Mouse (Mus musculus) E14TG2a.4 (cell line): Measurements from ENCODE around the gene Gm49398.
A peak's percentile ranks its signal among the peaks of the same experiment; 100 is the strongest.

Experiments used
- H3K27me3 ChIP-seq: 2 replicates; pipeline ENCODE4 v1.6.1; 2014; ENCODE audit warnings: low read length, control low read depth; ENCODE audit not compliant: insufficient read depth
- H3K36me3 ChIP-seq: 2 replicates; pipeline ENCODE4 v1.6.1; 2014; ENCODE audit warnings: low read length, control low read depth; ENCODE audit not compliant: insufficient read depth
- H3K4me1 ChIP-seq: replicated peaks from 2 replicates; pipeline ENCODE4 v1.6.1; 2014; ENCODE audit warnings: low read depth, low read length, control low read depth
- H3K4me3 ChIP-seq: replicated peaks from 2 replicates; pipeline ENCODE4 v1.5.1; 2014; ENCODE audit warnings: mild to moderate bottlenecking, low read length
- H3K9me3 ChIP-seq: 2 replicates; pipeline ENCODE4 v1.6.1; 2014; ENCODE audit warnings: low read length, control low read depth
- CTCF ChIP-seq: conservative IDR thresholded peaks from 2 replicates; pipeline ENCODE4 v1.5.1; 2014; ENCODE audit warnings: low read length
- NANOG ChIP-seq: IDR thresholded peaks from 2 replicates; pipeline ENCODE4 v1.6.1; 2014; ENCODE audit warnings: borderline replicate concordance, low read length, mixed read lengths
- POU5F1 ChIP-seq: IDR thresholded peaks from 2 replicates; pipeline ENCODE4 v1.6.1; 2014; ENCODE audit warnings: low read length, borderline replicate concordance

Gene Gm49398

DNA sequence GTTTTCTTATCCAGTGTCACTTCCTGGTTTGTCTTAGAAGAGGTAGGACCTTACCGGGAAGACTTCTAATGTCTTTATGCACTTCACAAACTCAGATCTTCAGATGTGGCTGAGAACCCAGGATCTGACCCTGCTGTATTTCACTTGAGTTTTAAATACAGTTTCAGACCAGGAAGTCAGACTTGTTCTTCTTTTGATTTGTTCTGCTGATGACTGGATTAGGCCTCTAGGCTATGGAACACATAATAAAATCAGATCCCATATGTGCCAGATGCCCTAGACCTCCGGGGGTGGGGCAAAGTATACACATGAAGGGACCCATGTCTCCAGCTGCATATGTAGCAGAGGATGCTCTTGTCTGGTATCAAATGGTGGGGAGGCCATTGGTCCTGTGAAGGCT lies at the start of gene Gm49398:
Gene Gm49398, minus strand, starts transcription at position 101 of the 400 bp plus-strand sequence.
- Histone ChIP-seq H3K27me3 (no peaks in the 10 kb centered on the region), H3K36me3 (no peaks in the 10 kb centered on the region), H3K9me3 (no peaks in the 10 kb centered on the region), H3K4me1 (no peaks in the 10 kb centered on the region), H3K4me3 (no peak within 1 kb of the TSS)
- TF ChIP-seq NANOG (no peak), CTCF (no peak), POU5F1 (no peak)

DNA sequence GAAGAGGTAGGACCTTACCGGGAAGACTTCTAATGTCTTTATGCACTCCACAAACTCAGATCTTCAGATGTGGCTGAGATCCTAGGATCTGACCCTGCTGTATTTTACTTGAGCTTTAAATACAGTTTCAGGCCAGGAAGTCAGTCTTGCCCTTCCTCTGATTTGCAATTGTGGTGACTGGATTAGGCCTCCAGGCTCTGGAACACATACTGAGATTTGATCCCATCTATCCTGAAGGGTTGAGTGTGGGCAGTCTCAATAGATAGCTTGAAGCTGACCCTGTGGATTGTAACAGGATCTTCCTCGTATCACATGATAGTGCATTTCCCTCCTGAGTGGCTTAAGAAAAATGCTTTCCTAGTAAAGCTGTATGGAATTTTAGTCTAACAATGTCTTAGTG lies 33.4 kb downstream of the Gm49398 start, which contains the start of gene Cts8:
Gene Cts8, minus strand, starts transcription at position 101 of the 400 bp plus-strand sequence.
- no peaks in the 10 kb centered on the region for H3K27me3 ChIP-seq
- TF ChIP-seq NANOG (no peak), CTCF (no peak), POU5F1 (no peak)
- H3K9me3 ChIP-seq: no peaks in the 10 kb centered on the region
- H3K4me3 ChIP-seq: no peak within 1 kb of the TSS
- H3K4me1 ChIP-seq: no peaks in the 10 kb centered on the region
- no peaks in the 10 kb centered on the region for H3K36me3 ChIP-seq

- no peaks in the 10 kb centered on the region for H3K36me3 ChIP-seq
- TF ChIP-seq CTCF (peak; percentile 38), POU5F1 (no peak)
- H3K4me3 ChIP-seq: peak overlapping the region; percentile 71
- no peaks in the 10 kb centered on the region for H3K27me3 ChIP-seq
- peaks cover 2% of the 10 kb centered on the region; the same call in 1 of the 2 replicates for H3K4me1 ChIP-seq
- no peaks in the 10 kb centered on the region for H3K9me3 ChIP-seq
Observed at GRCm38 (mm10) chr13:61241076-61241947, 47.3 kb downstream of the Gm49398 start.

- Histone ChIP-seq H3K4me3 (no peak within 1 kb of the TSS), H3K36me3 (no peaks in the 10 kb centered on the region), H3K4me1 (no peaks in the 10 kb centered on the region), H3K27me3 (no peaks in the 10 kb centered on the region), H3K9me3 (peaks cover 4% of the 10 kb centered on the region; the same call in 1 of the 2 replicates)
- TF ChIP-seq POU5F1 (no peak), NANOG (no peak), CTCF (no peak)
Observed at GRCm38 (mm10) chr13:61203310-61203709, 85.3 kb downstream of the Gm49398 start, which contains the start of gene Cts6. Cts6 (minus strand) TSS chr13:61203410.
